Mouse (Mus musculus): ENCODE measurements around the gene Tctex1d2.

DNA sequence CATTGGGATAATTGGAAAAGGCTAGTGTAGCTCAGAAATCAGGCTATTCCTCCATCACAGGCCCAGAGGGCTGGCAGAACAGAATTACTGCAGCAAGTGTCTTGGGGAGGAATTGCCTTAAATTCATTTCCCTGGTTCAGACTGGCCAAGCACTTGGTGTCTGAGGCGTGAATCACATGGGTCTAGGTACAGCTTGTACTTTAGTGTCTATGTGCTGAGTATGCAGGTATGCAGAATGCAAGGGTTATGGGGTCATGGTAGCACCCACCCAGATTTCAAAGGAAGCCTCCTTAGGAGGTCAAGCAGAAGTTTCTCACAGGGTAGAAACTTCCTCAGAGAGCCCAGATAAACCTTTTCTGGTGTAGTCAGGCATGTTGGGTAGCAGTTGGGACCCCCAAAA lies 26.1 kb downstream of the Tctex1d2 start:
- no peak for TF ChIP-seq TAL1 (IDR thresholded peaks at IDR 0.05; ENCODE audit: low read length)
- no peak for TF ChIP-seq GATA1 (IDR thresholded peaks at IDR 0.05; ENCODE audit: low read length)
